Mouse (Mus musculus) forebrain, embryonic 14.5 days (tissue): ENCODE data around the gene Pwwp2b. TPM values are rescaled to one million over a fixed set of nuclear protein-coding genes. Genes with fewer than 3 reads are reported as not detected.

Experiments
- ATAC-seq: fragments of 200-750 bp; cut with Nextera tagmentation; 2 replicates; pipeline ENCODE4 v1.8.0; 2017; ENCODE audit warnings: mild to moderate bottlenecking, moderate library complexity
- DNase-seq: peaks from one replicate; pipeline ENCODE4 v3.0.0-alpha.2; 2015; ENCODE audit warnings: low spot score
- H3K27ac ChIP-seq: fragments of 300-500 bp; sonication (generic); 2 replicates; pipeline ENCODE4 v1.5.1; 2014; ENCODE audit warnings: low read depth, mild to moderate bottlenecking, control low read depth, low read length, moderate library complexity
- H3K27me3 ChIP-seq: fragments of 300-500 bp; sonication (generic); replicated peaks from 2 replicates; pipeline ENCODE4 v1.6.1; 2014; ENCODE audit warnings: low read length, control low read depth, mixed read lengths; ENCODE audit not compliant: control insufficient read depth, insufficient read depth
- H3K36me3 ChIP-seq: fragments of 300-500 bp; sonication (generic); 2 replicates; pipeline ENCODE4 v1.6.1; 2014; ENCODE audit warnings: low read length, control low read depth; ENCODE audit not compliant: control insufficient read depth, insufficient read depth
- H3K4me1 ChIP-seq: fragments of 300-500 bp; sonication (generic); 2 replicates; pipeline ENCODE4 v1.6.1; 2014; ENCODE audit warnings: antibody characterized with exemption, low read length, control low read depth; ENCODE audit not compliant: control insufficient read depth, insufficient read depth
- H3K4me2 ChIP-seq: fragments of 300-500 bp; sonication (generic); 2 replicates; pipeline ENCODE4 v1.6.1; 2014; ENCODE audit warnings: mild to moderate bottlenecking, control low read depth, low read length
- H3K4me3 ChIP-seq: fragments of 300-500 bp; sonication (generic); 2 replicates; pipeline ENCODE4 v1.5.1; 2014; ENCODE audit warnings: low read depth, low read length, control low read depth
- H3K9ac ChIP-seq: fragments of 300-500 bp; sonication (generic); 2 replicates; pipeline ENCODE4 v1.6.1; 2014; ENCODE audit warnings: mild to moderate bottlenecking, low read length, control low read depth, moderate library complexity
- H3K9me3 ChIP-seq: fragments of 300-500 bp; sonication (generic); replicated peaks from 2 replicates; pipeline ENCODE4 v1.6.1; 2016; ENCODE audit warnings: low read length, control low read depth, mixed read lengths; ENCODE audit not compliant: control insufficient read depth
- WGBS: fragments of 180-500 bp; shearing (Covaris S2); extraction: QIAGEN DNeasy Blood & Tissue Kit; methylation state at CpG from one replicate; pipeline ENCODE4 v1.1.7; 2014; 5-methylcytosine and 5-hydroxymethylcytosine counted together
- polyA plus RNA-seq: library from polyadenylated mRNA; unstranded; fragments of >200 nt; fragmentation: Nextera tagmentation; extraction: Ambion mirVana; gene quantifications from 2 replicates; pipeline ENCODE4 v1.2.1, GENCODE M21; 2014

The Pwwp2b gene
- 4.2 and 5.3 TPM in 2 replicates for polyA plus RNA-seq

DNA sequence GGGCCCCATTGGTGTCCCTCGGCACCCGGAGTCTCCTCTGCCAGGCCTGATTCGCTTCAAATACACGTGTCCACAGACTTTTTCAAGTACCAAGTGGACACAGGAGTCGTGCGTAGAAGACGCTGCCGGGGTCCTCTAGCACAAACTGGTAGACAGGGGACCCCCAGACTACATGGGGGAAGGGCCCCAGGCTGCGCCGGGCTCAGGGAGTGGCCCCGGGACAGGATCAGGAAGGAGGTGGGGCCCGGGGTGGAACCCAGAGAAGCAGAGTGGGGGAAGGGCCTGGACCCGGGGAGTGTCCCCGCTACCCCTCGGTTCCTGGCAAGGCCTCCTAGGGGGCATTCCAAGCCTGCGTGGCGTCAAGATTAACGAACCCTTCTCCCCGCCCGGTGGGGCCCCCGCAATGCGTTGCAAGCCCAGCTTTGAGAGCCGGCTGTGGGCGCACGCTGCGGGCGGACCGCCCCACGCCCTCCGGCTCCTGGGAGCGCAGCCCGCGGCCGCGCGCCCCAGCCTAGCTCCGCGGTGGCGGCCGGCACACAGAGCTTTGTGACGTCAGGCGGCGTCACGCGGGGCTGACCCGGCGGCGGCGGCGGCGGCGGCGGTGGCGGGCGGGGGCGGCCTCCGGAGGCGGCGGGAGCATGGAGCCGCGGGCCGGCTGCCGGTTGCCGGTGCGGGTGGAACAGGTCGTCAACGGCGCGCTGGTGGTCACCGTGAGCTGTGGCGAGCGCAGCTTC is at the start of gene Pwwp2b:
TSS of gene Pwwp2b (plus strand) at position 602 of the 734 bp plus-strand sequence.
- DNase-seq (peak; percentile 77), ATAC-seq (peak; percentile 89)
- H3K4me1 ChIP-seq, result peaks cover 10% of the 10 kb centered on the region
- H3K36me3 ChIP-seq, result no peaks in the 10 kb centered on the region
- H3K9ac ChIP-seq, result peak within 1 kb of the TSS; percentile 79
- no peaks in the 10 kb centered on the region for H3K9me3 ChIP-seq
- H3K4me2 ChIP-seq, result peak within 1 kb of the TSS; percentile 97
- under 1% methylated on average over 33 of the region's 72 CpGs for WGBS
- H3K27me3 ChIP-seq, result peaks cover 13% of the 10 kb centered on the region; the same call in 1 of the 2 replicates
- peak within 1 kb of the TSS; percentile 64 for H3K4me3 ChIP-seq
- peak within 1 kb of the TSS; percentile 48; the same call in 1 of the 2 replicates for H3K27ac ChIP-seq

DNA sequence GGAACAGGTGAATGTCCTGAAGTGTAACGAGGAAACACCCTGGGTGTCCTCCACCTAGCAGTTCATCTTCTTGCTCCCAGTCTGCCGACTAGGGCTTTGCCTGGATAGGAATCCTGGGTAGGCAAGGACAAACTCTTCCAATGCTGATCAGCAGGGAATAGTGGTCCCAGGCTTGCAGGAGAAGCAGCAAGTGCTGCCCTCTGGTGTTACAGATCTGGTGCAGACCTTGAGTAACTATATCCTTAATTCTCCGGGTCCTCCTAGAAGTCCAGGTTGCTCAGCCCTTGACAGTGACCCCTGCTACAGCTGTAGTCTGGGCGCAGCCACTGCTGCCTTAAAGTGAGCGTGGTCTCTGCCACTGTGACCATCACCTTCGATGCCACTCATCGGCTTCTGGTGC is 48.2 kb upstream of the Pwwp2b start:
- no peaks in the 10 kb centered on the region for H3K36me3 ChIP-seq
- H3K4me2 ChIP-seq, result no peak overlapping the region
- ATAC-seq, result peak; percentile 37; the same call in 1 of the 2 replicates
- peak; percentile 90 for DNase-seq
- no peak overlapping the region for H3K4me3 ChIP-seq
- H3K9me3 ChIP-seq, result no peaks in the 10 kb centered on the region
- WGBS, result 29% methylated on average over 7 of the region's 7 CpGs
- no peak overlapping the region for H3K9ac ChIP-seq
- H3K4me1 ChIP-seq, result no peaks in the 10 kb centered on the region
- 0 out of 2 replicates have a peak, but pooled peaks cover 5% of the 10 kb centered on the region for H3K27me3 ChIP-seq
- no peak overlapping the region for H3K27ac ChIP-seq

DNA sequence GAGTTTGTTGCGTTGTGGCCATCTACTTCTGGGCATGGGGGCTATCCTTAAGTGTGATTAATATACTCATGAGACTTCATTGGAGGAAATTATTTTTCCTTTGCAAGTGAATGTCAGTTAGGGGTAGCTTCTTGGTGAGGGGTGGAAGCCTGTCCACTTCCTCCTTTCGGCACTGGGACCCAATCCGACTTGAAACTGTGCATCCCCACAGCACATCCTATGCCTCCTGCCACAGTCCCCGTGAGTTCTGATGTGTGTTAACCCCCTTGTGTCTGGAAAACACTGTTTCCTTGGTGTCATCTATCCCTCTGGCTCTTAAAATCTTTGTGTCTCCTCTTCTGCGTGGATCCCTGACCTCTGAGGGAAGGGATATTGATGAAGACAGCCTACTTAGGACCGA is 47.1 kb upstream of the Pwwp2b start:
- 62% methylated on average over 6 of the region's 6 CpGs for WGBS
- H3K27ac ChIP-seq, result no peak overlapping the region
- DNase-seq (no peak), ATAC-seq (no peak)
- no peak overlapping the region for H3K9ac ChIP-seq
- H3K27me3 ChIP-seq, result 0 out of 2 replicates have a peak, but pooled peaks cover 5% of the 10 kb centered on the region
- no peak overlapping the region for H3K4me2 ChIP-seq
- H3K4me3 ChIP-seq, result no peak overlapping the region
- no peaks in the 10 kb centered on the region for H3K36me3 ChIP-seq
- H3K9me3 ChIP-seq, result no peaks in the 10 kb centered on the region
- H3K4me1 ChIP-seq, result no peaks in the 10 kb centered on the region

DNA sequence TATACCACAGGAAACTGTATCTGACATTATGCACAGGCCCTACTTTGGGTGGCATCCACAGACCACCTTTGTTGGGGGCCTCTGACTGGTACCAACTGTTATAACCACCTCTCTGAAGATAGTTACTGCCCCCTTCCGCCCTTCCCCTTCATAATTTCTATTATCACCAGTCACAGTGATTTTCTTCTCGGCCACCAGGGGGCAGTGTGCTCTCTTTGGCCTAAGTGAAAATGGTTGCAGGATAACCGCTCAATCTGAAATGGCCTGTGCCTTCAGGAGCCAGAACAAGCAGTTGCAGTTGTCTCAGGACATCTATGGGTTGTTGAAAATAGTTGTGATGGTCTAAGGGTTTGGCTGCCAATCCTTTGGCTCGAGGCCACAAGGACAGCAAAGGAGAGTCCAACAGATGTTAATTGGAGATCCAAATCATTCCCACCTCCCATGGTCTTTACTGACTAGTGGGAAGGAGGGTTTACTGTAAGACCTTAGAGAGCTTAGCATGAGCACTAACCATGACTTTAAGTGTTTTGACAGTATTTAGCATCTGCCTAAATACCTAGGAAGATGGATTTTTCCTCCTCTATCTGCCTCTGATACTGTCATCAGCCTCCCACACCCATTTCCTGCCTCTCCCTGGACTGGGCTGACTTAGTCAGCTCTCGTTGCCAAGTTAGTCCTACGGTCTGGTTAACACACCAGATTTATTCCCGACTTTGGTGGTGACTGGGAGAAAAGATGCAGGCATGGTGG is 40.1 kb upstream of the Pwwp2b start:
- no peaks in the 10 kb centered on the region for H3K4me1 ChIP-seq
- H3K9me3 ChIP-seq, result no peaks in the 10 kb centered on the region
- H3K36me3 ChIP-seq, result no peaks in the 10 kb centered on the region
- no peak overlapping the region for H3K27ac ChIP-seq
- WGBS, result 33% methylated on average over 7 of the region's 7 CpGs
- no peak overlapping the region for H3K9ac ChIP-seq
- H3K27me3 ChIP-seq, result no peaks in the 10 kb centered on the region
- H3K4me2 ChIP-seq, result no peak overlapping the region
- peak; percentile 81 for DNase-seq
- no peak for ATAC-seq
- H3K4me3 ChIP-seq, result no peak overlapping the region

DNA sequence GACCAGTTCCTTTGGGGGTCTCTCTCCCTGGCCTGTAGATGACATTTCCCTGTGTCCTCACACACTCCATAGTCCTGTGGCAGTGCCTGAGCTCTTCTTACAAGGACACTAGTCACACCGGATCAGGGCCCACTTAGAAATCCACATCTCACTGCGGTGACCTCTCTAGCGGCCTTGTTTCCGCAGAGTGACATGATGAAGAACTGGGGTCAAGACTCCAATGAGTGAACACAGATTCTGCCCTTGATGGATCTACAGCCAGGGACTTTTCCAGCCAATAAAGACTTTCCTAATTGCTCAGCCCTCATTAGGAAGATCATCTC is 39.5 kb upstream of the Pwwp2b start:
- H3K4me3 ChIP-seq, result no peak overlapping the region
- DNase-seq, result no peak
- H3K9ac ChIP-seq, result no peak overlapping the region
- no peaks in the 10 kb centered on the region for H3K27me3 ChIP-seq
- H3K27ac ChIP-seq, result no peak overlapping the region
- 93% methylated on average over 4 of the region's 4 CpGs for WGBS
- ATAC-seq, result no peak
- H3K9me3 ChIP-seq, result no peaks in the 10 kb centered on the region
- no peaks in the 10 kb centered on the region for H3K36me3 ChIP-seq
- H3K4me2 ChIP-seq, result no peak overlapping the region
- H3K4me1 ChIP-seq, result no peaks in the 10 kb centered on the region

DNA sequence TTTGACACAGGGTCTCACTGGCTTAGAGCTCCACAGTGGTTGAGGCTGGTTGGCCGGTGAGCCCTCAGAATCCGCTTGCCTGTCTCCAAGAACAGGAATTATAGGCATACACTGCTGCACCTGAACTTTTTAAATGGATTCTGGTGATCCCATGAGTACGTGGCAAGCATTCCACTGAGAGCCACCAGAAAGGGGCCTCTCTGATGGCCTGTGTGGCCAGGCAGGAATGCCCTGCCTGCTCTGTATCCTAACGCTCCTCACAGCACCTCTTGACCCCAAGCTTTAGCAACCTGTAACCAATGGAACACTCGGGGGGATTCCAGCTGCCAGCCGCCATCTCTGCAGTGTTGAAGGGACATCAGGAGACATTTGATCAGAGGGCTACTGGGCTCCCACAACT is 36.5 kb upstream of the Pwwp2b start:
- Histone ChIP-seq H3K9ac (no peak overlapping the region), H3K27ac (no peak overlapping the region), H3K4me2 (no peak overlapping the region), H3K9me3 (no peaks in the 10 kb centered on the region), H3K27me3 (no peaks in the 10 kb centered on the region), H3K4me3 (no peak overlapping the region), H3K4me1 (no peaks in the 10 kb centered on the region), H3K36me3 (no peaks in the 10 kb centered on the region)
- 85% methylated on average over 6 of the region's 6 CpGs for WGBS
- DNase-seq (no peak), ATAC-seq (no peak)

DNA sequence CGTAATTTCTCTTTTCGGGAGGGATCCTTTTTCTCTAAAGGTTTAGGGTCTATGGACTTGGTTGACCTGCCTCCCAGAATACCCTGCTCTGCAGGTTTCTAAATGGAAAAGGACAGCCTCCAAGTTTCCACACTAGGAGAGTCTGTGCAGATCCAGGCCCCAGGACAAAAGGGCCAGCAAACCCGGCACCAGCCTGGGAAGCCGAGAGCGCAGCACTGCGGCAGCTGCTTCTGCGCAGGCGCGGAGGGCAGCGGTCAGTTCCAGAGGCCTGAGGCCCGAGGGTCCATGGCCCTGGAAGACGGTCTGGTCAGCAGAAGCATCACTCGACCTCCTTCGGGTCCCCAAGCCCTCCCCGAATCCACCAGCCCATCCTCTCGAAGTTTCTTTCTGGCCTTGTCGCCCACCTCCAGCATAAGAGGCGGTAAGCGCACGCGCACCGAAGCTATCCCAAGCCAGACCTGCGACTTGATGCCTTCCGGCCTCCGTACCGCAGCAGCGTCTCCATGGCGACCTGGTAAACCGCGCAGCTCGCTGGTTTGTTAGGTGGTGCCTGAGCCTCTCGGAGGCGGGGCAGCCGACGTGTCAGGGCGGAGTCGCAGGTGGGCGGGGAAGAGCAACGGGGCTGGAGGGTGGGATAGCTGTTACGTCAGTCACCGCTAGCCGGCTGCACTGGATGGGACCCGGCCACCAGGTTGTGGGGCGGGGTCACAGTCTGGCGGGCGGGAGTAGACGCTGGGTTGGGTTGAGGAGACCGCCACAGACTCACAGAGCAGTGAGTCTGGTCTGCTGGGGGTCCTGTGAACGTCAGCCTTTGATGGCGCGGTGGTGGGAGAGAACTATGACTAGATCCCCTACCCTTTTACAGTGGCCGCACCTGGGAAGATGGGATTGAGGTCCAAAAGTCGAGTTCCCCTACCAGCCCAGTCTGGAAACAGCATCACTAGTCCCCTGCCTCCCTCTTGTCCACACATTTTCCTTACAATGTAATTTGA is 35.2 kb upstream of the Pwwp2b start, which contains the start of the genes Lrrc27 and Stk32c:
TSS of gene Lrrc27 (plus strand) at position 235 of the 992 bp plus-strand sequence.
TSS of gene Stk32c (minus strand) at position 554 of the 992 bp plus-strand sequence.
- H3K9ac ChIP-seq, result peak within 1 kb of the TSS; percentile 70
- H3K9me3 ChIP-seq, result no peaks in the 10 kb centered on the region
- peak within 1 kb of the TSS; percentile 77; the same call in 1 of the 2 replicates for H3K27ac ChIP-seq
- WGBS, result 2% methylated on average over 53 of the region's 53 CpGs
- no peaks in the 10 kb centered on the region for H3K36me3 ChIP-seq
- H3K4me1 ChIP-seq, result no peaks in the 10 kb centered on the region
- no peaks in the 10 kb centered on the region for H3K27me3 ChIP-seq
- peak within 1 kb of the TSS; percentile 52 for H3K4me3 ChIP-seq
- ATAC-seq (peak; percentile 98), DNase-seq (peak; percentile 99)
- H3K4me2 ChIP-seq, result peak within 1 kb of the TSS; percentile 57

DNA sequence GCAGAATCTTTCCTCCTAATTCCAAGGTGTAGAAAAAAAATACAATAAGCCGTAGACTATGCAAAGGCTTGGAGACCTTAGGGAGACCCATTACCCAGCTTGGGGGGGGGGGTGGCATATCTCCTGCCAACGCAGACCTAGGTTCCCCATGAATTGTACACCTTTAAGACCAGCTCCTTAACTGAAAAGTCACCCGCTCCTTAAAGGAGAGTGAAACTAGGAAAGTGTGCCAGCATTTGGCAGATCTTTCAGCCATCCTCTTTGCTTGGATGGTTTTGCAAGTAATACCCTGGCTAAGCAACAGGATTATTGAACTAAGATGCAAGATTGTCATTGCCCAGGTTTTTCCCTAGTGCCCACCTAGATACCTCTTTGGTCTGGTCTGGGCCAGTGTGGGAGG is 34.5 kb upstream of the Pwwp2b start:
- DNase-seq (no peak), ATAC-seq (peak; percentile 8; the same call in 1 of the 2 replicates)
- no peaks in the 10 kb centered on the region for H3K9me3 ChIP-seq
- H3K27me3 ChIP-seq, result no peaks in the 10 kb centered on the region
- peak overlapping the region; percentile 52 for H3K4me3 ChIP-seq
- no peak overlapping the region; the same call in 1 of the 2 replicates for H3K27ac ChIP-seq
- no peaks in the 10 kb centered on the region for H3K4me1 ChIP-seq
- peak overlapping the region; percentile 57 for H3K4me2 ChIP-seq
- H3K36me3 ChIP-seq, result no peaks in the 10 kb centered on the region
- 66% methylated on average over 3 of the region's 3 CpGs for WGBS
- H3K9ac ChIP-seq, result peak overlapping the region; percentile 70
